Mouse (Mus musculus) myocyte (in vitro differentiated cells): ENCODE measurements around the gene Mfsd5.

ENCODE experiments used
- E2F4 ChIP-seq: IDR thresholded peaks from one replicate; pipeline ENCODE4 v1.6.1; 2011; ENCODE audit warnings: mild to moderate bottlenecking, control low read depth, moderate library complexity; ENCODE audit not compliant: insufficient read depth
- MAX ChIP-seq: IDR thresholded peaks from one replicate; pipeline ENCODE4 v1.6.1; 2011; ENCODE audit warnings: low read depth, mild to moderate bottlenecking, control low read depth
- MYOG ChIP-seq, 3 experiments: IDR thresholded peaks; one replicate each; pipeline ENCODE4 v1.6.1; 2011; ENCODE audit warnings: control low read depth in 2 of 3, low read depth in 2 of 3, mild to moderate bottlenecking in 2 of 3; ENCODE audit not compliant: insufficient read length in 2 of 3, control insufficient read depth in 1 of 3, insufficient read depth in 1 of 3
- POLR2A ChIP-seq: IDR thresholded peaks from one replicate; pipeline ENCODE4 v1.6.1; 2011; ENCODE audit warnings: low read depth, mild to moderate bottlenecking, control low read depth, moderate library complexity; ENCODE audit not compliant: insufficient read length
- TCF12 ChIP-seq: IDR thresholded peaks from one replicate; pipeline ENCODE4 v1.6.1; 2011; ENCODE audit warnings: mild to moderate bottlenecking, control low read depth; ENCODE audit not compliant: poor library complexity, insufficient read depth, severe bottlenecking
- USF1 ChIP-seq: IDR thresholded peaks from one replicate; pipeline ENCODE4 v1.6.1; 2011; ENCODE audit warnings: low read depth, mild to moderate bottlenecking, control low read depth, moderate library complexity

GRCm38 (mm10) chr15:102287395-102287794 lies 8.1 kb downstream of the Mfsd5 start:
- TF ChIP-seq POLR2A (no peak), MAX (no peak), E2F4 (no peak), USF1 (no peak), MYOG (IDR thresholded peaks at IDR 0.05; ENCODE audit: control insufficient read depth in 1 of 3, insufficient read depth in 1 of 3, insufficient read length in 2 of 3, low read depth in 2 of 3) (no peak), TCF12 (no peak)
